Mouse (Mus musculus): Measurements from ENCODE around the gene Lce1a1. TPM values are rescaled to one million over a fixed set of nuclear protein-coding genes. Genes with fewer than 3 reads are reported as not detected.
"Not testable (repeated sequence)": the region's sequence is repeated elsewhere in the genome, so short reads cannot be mapped to it uniquely, and the experiment has no call there.

The Lce1a1 gene
- 0.40 TPM in 1 of 2 replicates, not detected in the other for polyA plus RNA-seq (2015; fragmentation: Nextera tagmentation; extraction: Ambion mirVana)

DNA sequence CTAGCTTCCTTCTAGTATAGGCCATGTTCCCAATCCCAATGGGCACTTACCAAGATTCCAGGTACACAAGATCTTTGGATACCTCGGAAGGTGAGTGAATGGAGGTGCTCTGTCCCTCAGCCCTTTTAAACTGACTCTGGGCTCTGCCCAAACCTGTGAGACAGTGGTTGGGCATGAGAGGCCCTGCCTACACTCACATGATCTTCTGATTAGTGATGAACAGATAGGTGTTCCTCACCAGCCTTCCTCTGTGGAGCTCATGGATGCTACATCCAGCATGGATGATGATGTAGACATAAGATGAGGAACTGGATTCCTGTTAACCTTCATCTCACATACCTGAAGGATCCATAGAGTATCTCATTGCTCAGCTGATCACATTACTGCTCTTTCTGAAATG, at the start of gene Lce1a1:
Gene Lce1a1 (minus strand): TSS at position 101 of the 400 bp plus-strand sequence.
- Histone ChIP-seq H3K36me3 (ENCODE audit: control insufficient read depth, insufficient read depth, low read length) (no peaks in the 10 kb centered on the region), H3K4me3 (replicated peaks; ENCODE audit: low read length) (no peak within 1 kb of the TSS), H3K27me3 (ENCODE audit: control insufficient read depth, insufficient read depth, low read length) (no peaks in the 10 kb centered on the region), H3K9ac (ENCODE audit: low read length) (no peak within 1 kb of the TSS), H3K9me3 (replicated peaks; ENCODE audit: control insufficient read depth, low read length) (no peaks in the 10 kb centered on the region), H3K4me1 (ENCODE audit: control insufficient read depth, insufficient read depth, low read length) (no peaks in the 10 kb centered on the region), H3K4me2 (ENCODE audit: low read depth, low read length) (no peak within 1 kb of the TSS), H3K27ac (ENCODE audit: low read length) (no peak within 1 kb of the TSS)
- ATAC-seq (ENCODE audit: insufficient read depth, low FRiP score), result no peak
- WGBS, result 83% methylated on average over 1 of the region's 1 CpGs

GRCm38 (mm10) chr3:92694613-92695012, 46.5 kb upstream of the Lce1a1 start:
- no peak overlapping the region for H3K27ac ChIP-seq (ENCODE audit: low read length)
- no peak overlapping the region for H3K9ac ChIP-seq (ENCODE audit: low read length)
- H3K9me3 ChIP-seq (replicated peaks; ENCODE audit: control insufficient read depth, low read length), result no peaks in the 10 kb centered on the region
- 15% methylated on average over 1 of the region's 1 CpGs for WGBS
- H3K36me3 ChIP-seq (ENCODE audit: control insufficient read depth, insufficient read depth, low read length), result no peaks in the 10 kb centered on the region
- no peak overlapping the region for H3K4me2 ChIP-seq (ENCODE audit: low read depth, low read length)
- no peak overlapping the region for H3K4me3 ChIP-seq (replicated peaks; ENCODE audit: low read length)
- H3K4me1 ChIP-seq (ENCODE audit: control insufficient read depth, insufficient read depth, low read length), result no peaks in the 10 kb centered on the region
- no peaks in the 10 kb centered on the region for H3K27me3 ChIP-seq (ENCODE audit: control insufficient read depth, insufficient read depth, low read length)
- ATAC-seq (ENCODE audit: insufficient read depth, low FRiP score), result no peak

DNA sequence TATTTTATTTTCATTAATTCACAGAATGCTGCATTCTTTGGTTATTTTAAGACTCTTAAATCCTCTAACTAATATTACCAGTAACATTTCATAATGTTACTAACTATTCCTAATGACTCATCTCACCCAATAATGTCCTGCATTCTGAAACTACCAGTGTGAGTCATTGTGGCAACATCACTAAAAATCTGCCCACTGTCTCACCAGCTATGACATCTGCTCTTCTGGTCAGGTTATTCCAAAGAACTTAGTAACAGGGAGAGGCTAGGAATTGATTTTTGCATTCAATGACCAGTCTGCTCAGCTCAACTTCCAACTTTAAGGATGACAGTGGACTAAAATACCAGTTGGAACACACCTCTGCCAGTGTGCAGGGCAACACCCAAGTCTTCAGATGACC, 43.6 kb upstream of the Lce1a1 start:
- no peak overlapping the region for H3K9ac ChIP-seq (ENCODE audit: low read length)
- no peaks in the 10 kb centered on the region for H3K4me1 ChIP-seq (ENCODE audit: control insufficient read depth, insufficient read depth, low read length)
- no peak overlapping the region for H3K4me3 ChIP-seq (replicated peaks; ENCODE audit: low read length)
- H3K27ac ChIP-seq (ENCODE audit: low read length), result no peak overlapping the region
- H3K9me3 ChIP-seq (replicated peaks; ENCODE audit: control insufficient read depth, low read length), result no peaks in the 10 kb centered on the region
- no peak overlapping the region for H3K4me2 ChIP-seq (ENCODE audit: low read depth, low read length)
- ATAC-seq (ENCODE audit: insufficient read depth, low FRiP score), result no peak
- H3K27me3 ChIP-seq (ENCODE audit: control insufficient read depth, insufficient read depth, low read length), result no peaks in the 10 kb centered on the region
- no peaks in the 10 kb centered on the region for H3K36me3 ChIP-seq (ENCODE audit: control insufficient read depth, insufficient read depth, low read length)

GRCm38 (mm10) chr3:92689154-92689553, 41.0 kb upstream of the Lce1a1 start:
- H3K9ac ChIP-seq (ENCODE audit: low read length); H3K27me3 ChIP-seq (ENCODE audit: control insufficient read depth, insufficient read depth, low read length); ATAC-seq (ENCODE audit: insufficient read depth, low FRiP score); H3K36me3 ChIP-seq (ENCODE audit: control insufficient read depth, insufficient read depth, low read length); H3K4me1 ChIP-seq (ENCODE audit: control insufficient read depth, insufficient read depth, low read length); H3K4me2 ChIP-seq (ENCODE audit: low read depth, low read length); H3K9me3 ChIP-seq (replicated peaks; ENCODE audit: control insufficient read depth, low read length); H3K4me3 ChIP-seq (replicated peaks; ENCODE audit: low read length); H3K27ac ChIP-seq (ENCODE audit: low read length): not testable (repeated sequence)
- 54% methylated on average over 16 of the region's 16 CpGs for WGBS

DNA sequence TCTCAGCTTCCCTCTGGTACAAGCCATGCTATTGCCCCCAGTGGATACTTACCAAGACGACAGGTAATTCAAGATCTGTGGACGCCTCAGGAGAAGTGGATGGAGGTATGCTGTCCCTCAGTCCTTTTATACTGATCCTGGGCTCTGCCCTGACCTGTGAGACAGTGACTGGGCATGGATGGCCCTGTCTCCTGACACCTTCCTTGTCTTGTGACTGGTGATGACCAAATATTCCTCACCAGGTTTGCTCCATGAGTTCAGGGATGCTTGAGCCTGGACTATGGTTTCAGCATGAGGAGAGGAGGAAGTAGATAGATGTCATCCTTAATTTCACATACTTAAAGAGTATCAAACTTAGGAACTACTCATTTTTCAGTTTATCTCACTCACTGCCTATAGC, 39.0 kb upstream of the Lce1a1 start, which contains the start of gene Lce1d:
Gene Lce1d (minus strand): TSS at position 101 of the 400 bp plus-strand sequence.
- no peak within 1 kb of the TSS for H3K27ac ChIP-seq (ENCODE audit: low read length)
- H3K36me3 ChIP-seq (ENCODE audit: control insufficient read depth, insufficient read depth, low read length), result no peaks in the 10 kb centered on the region
- no peak within 1 kb of the TSS for H3K4me2 ChIP-seq (ENCODE audit: low read depth, low read length)
- no peak within 1 kb of the TSS for H3K4me3 ChIP-seq (replicated peaks; ENCODE audit: low read length)
- H3K9ac ChIP-seq (ENCODE audit: low read length), result no peak within 1 kb of the TSS
- H3K27me3 ChIP-seq (ENCODE audit: control insufficient read depth, insufficient read depth, low read length), result no peaks in the 10 kb centered on the region
- no peaks in the 10 kb centered on the region for H3K4me1 ChIP-seq (ENCODE audit: control insufficient read depth, insufficient read depth, low read length)
- no peaks in the 10 kb centered on the region for H3K9me3 ChIP-seq (replicated peaks; ENCODE audit: control insufficient read depth, low read length)
- WGBS, result 55% methylated on average over 2 of the region's 2 CpGs
- no peak for ATAC-seq (ENCODE audit: insufficient read depth, low FRiP score)

DNA sequence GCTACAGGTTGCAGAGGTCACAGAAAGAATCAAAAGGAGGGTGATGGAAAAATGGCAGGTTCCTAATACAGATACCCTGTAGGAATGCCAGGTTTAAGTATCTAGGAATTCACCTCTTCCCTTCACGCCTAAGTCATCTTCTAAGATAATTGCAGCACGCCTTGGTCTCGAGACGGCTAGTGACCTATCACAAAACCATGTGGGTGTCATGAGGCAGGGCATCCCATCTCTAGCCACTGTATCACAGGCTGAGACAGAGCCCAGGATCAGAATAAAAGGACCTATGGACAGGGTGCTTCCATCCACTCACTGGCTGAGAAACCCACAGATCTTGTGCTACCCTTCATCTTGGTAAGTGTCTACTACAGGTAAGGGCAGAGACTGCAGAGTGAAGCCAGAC, 30.8 kb upstream of the Lce1a1 start, which contains the start of gene Lce1c:
Gene Lce1c (plus strand): TSS at position 301 of the 400 bp plus-strand sequence.
- 88% methylated on average over 4 of the region's 4 CpGs for WGBS
- no peaks in the 10 kb centered on the region for H3K36me3 ChIP-seq (ENCODE audit: control insufficient read depth, insufficient read depth, low read length)
- H3K4me1 ChIP-seq (ENCODE audit: control insufficient read depth, insufficient read depth, low read length), result no peaks in the 10 kb centered on the region
- H3K4me2 ChIP-seq (ENCODE audit: low read depth, low read length), result no peak within 1 kb of the TSS
- H3K9ac ChIP-seq (ENCODE audit: low read length), result no peak within 1 kb of the TSS
- no peak within 1 kb of the TSS for H3K4me3 ChIP-seq (replicated peaks; ENCODE audit: low read length)
- H3K9me3 ChIP-seq (replicated peaks; ENCODE audit: control insufficient read depth, low read length), result no peaks in the 10 kb centered on the region
- ATAC-seq (ENCODE audit: insufficient read depth, low FRiP score), result no peak
- no peaks in the 10 kb centered on the region for H3K27me3 ChIP-seq (ENCODE audit: control insufficient read depth, insufficient read depth, low read length)
- H3K27ac ChIP-seq (ENCODE audit: low read length), result no peak within 1 kb of the TSS

GRCm38 (mm10) chr3:92670215-92670614, 22.1 kb upstream of the Lce1a1 start, which contains the start of gene Lce1a2:
Gene Lce1a2, minus strand, starts transcription at chr3:92670315.
- H3K9me3 ChIP-seq (replicated peaks; ENCODE audit: control insufficient read depth, low read length), result no peaks in the 10 kb centered on the region
- no peak within 1 kb of the TSS for H3K9ac ChIP-seq (ENCODE audit: low read length)
- H3K36me3 ChIP-seq (ENCODE audit: control insufficient read depth, insufficient read depth, low read length), result no peaks in the 10 kb centered on the region
- ATAC-seq (ENCODE audit: insufficient read depth, low FRiP score), result no peak
- H3K27me3 ChIP-seq (ENCODE audit: control insufficient read depth, insufficient read depth, low read length), result no peaks in the 10 kb centered on the region
- no peak within 1 kb of the TSS for H3K27ac ChIP-seq (ENCODE audit: low read length)
- no peaks in the 10 kb centered on the region for H3K4me1 ChIP-seq (ENCODE audit: control insufficient read depth, insufficient read depth, low read length)
- H3K4me2 ChIP-seq (ENCODE audit: low read depth, low read length), result no peak within 1 kb of the TSS
- no peak within 1 kb of the TSS for H3K4me3 ChIP-seq (replicated peaks; ENCODE audit: low read length)

GRCm38 (mm10) chr3:92656826-92657225, 8.7 kb upstream of the Lce1a1 start, which contains the start of gene Lce1b:
Gene Lce1b, minus strand, starts transcription at chr3:92656926.
- no peak for ATAC-seq (ENCODE audit: insufficient read depth, low FRiP score)
- H3K4me2 ChIP-seq (ENCODE audit: low read depth, low read length), result no peak within 1 kb of the TSS
- no peaks in the 10 kb centered on the region for H3K9me3 ChIP-seq (replicated peaks; ENCODE audit: control insufficient read depth, low read length)
- H3K27me3 ChIP-seq (ENCODE audit: control insufficient read depth, insufficient read depth, low read length), result no peaks in the 10 kb centered on the region
- H3K27ac ChIP-seq (ENCODE audit: low read length), result no peak within 1 kb of the TSS
- no peaks in the 10 kb centered on the region for H3K36me3 ChIP-seq (ENCODE audit: control insufficient read depth, insufficient read depth, low read length)
- no peaks in the 10 kb centered on the region for H3K4me1 ChIP-seq (ENCODE audit: control insufficient read depth, insufficient read depth, low read length)
- H3K9ac ChIP-seq (ENCODE audit: low read length), result no peak within 1 kb of the TSS
- H3K4me3 ChIP-seq (replicated peaks; ENCODE audit: low read length), result no peak within 1 kb of the TSS

GRCm38 (mm10) chr3:92639854-92640253, 8.3 kb downstream of the Lce1a1 start:
- Histone ChIP-seq H3K9ac (ENCODE audit: low read length) (no peak overlapping the region), H3K4me1 (ENCODE audit: control insufficient read depth, insufficient read depth, low read length) (no peaks in the 10 kb centered on the region), H3K9me3 (replicated peaks; ENCODE audit: control insufficient read depth, low read length) (no peaks in the 10 kb centered on the region), H3K4me2 (ENCODE audit: low read depth, low read length) (no peak overlapping the region), H3K27me3 (ENCODE audit: control insufficient read depth, insufficient read depth, low read length) (no peaks in the 10 kb centered on the region), H3K4me3 (replicated peaks; ENCODE audit: low read length) (no peak overlapping the region), H3K27ac (ENCODE audit: low read length) (no peak overlapping the region), H3K36me3 (ENCODE audit: control insufficient read depth, insufficient read depth, low read length) (no peaks in the 10 kb centered on the region)
- ATAC-seq (ENCODE audit: insufficient read depth, low FRiP score), result no peak
- 89% methylated on average over 15 of the region's 15 CpGs for WGBS

- no peak overlapping the region for H3K4me3 ChIP-seq (replicated peaks; ENCODE audit: low read length)
- H3K4me2 ChIP-seq (ENCODE audit: low read depth, low read length), result no peak overlapping the region
- H3K27ac ChIP-seq (ENCODE audit: low read length), result no peak overlapping the region
- no peaks in the 10 kb centered on the region for H3K27me3 ChIP-seq (ENCODE audit: control insufficient read depth, insufficient read depth, low read length)
- WGBS, result 61% methylated on average over 3 of the region's 3 CpGs
- H3K36me3 ChIP-seq (ENCODE audit: control insufficient read depth, insufficient read depth, low read length), result no peaks in the 10 kb centered on the region
- H3K9me3 ChIP-seq (replicated peaks; ENCODE audit: control insufficient read depth, low read length), result no peaks in the 10 kb centered on the region
- H3K4me1 ChIP-seq (ENCODE audit: control insufficient read depth, insufficient read depth, low read length), result no peaks in the 10 kb centered on the region
- no peak for ATAC-seq (ENCODE audit: insufficient read depth, low FRiP score)
- H3K9ac ChIP-seq (ENCODE audit: low read length), result no peak overlapping the region
Observed at GRCm38 (mm10) chr3:92638653-92638991, 9.5 kb downstream of the Lce1a1 start.
